Mouse (Mus musculus) limb, embryonic 14.5 days (tissue): Measurements from ENCODE around the gene Ascc1. TPM values are rescaled to one million over a fixed set of nuclear protein-coding genes. Genes with fewer than 3 reads are reported as not detected.
A peak's percentile ranks its signal among the peaks of the same experiment; 100 is the strongest.

Experiments
- ATAC-seq: fragments of 200-750 bp; cut with Nextera tagmentation; 2 replicates; pipeline ENCODE4 v1.8.0; 2017; ENCODE audit warnings: low read depth, moderate number of reproducible peaks, moderate TSS enrichment; ENCODE audit not compliant: low FRiP score
- DNase-seq: peaks from one replicate; pipeline ENCODE4 v3.0.0-alpha.2; 2015; ENCODE audit warnings: low spot score
- H3K27ac ChIP-seq: fragments of 300-500 bp; sonication (generic); replicated peaks from 2 replicates; pipeline ENCODE4 v1.5.1; 2014; ENCODE audit warnings: low read depth, mild to moderate bottlenecking, low read length, moderate library complexity, mixed read lengths
- H3K27me3 ChIP-seq: fragments of 300-500 bp; sonication (generic); 2 replicates; pipeline ENCODE4 v1.6.1; 2014; ENCODE audit warnings: low read length, mixed read lengths; ENCODE audit not compliant: control insufficient read depth, insufficient read depth
- H3K36me3 ChIP-seq: fragments of 300-500 bp; sonication (generic); 2 replicates; pipeline ENCODE4 v1.6.1; 2014; ENCODE audit warnings: mild to moderate bottlenecking, low read length, moderate library complexity, mixed read lengths; ENCODE audit not compliant: control insufficient read depth, insufficient read depth
- H3K4me1 ChIP-seq: fragments of 300-500 bp; sonication (generic); 2 replicates; pipeline ENCODE4 v1.6.1; 2014; ENCODE audit warnings: antibody characterized with exemption, low read length, mixed read lengths; ENCODE audit not compliant: control insufficient read depth, insufficient read depth
- H3K4me2 ChIP-seq: fragments of 300-500 bp; sonication (generic); replicated peaks from 2 replicates; pipeline ENCODE4 v1.6.1; 2014; ENCODE audit warnings: low read depth, mild to moderate bottlenecking, low read length, moderate library complexity; ENCODE audit not compliant: severe bottlenecking
- H3K4me3 ChIP-seq: fragments of 300-500 bp; sonication (generic); replicated peaks from 2 replicates; pipeline ENCODE4 v1.5.1; 2014; ENCODE audit warnings: low read length
- H3K9ac ChIP-seq: fragments of 300-500 bp; sonication (generic); 2 replicates; pipeline ENCODE4 v1.6.1; 2014; ENCODE audit warnings: mild to moderate bottlenecking, low read depth, low read length, moderate library complexity; ENCODE audit not compliant: severe bottlenecking
- H3K9me3 ChIP-seq: fragments of 300-500 bp; sonication (generic); 2 replicates; pipeline ENCODE4 v1.6.1; 2016; ENCODE audit warnings: low read length; ENCODE audit not compliant: control insufficient read depth
- POLR2A ChIP-seq: fragments of 200-500 bp; IDR thresholded peaks from 2 replicates; pipeline ENCODE4 v1.8.0; 2012; ENCODE audit warnings: inconsistent platforms, mild to moderate bottlenecking, moderate library complexity, borderline replicate concordance; ENCODE audit not compliant: insufficient read depth, insufficient read length; ENCODE audit errors: extremely low read depth
- WGBS: fragments of 180-500 bp; shearing (Covaris S2); extraction: QIAGEN DNeasy Blood & Tissue Kit; methylation state at CpG from one replicate; pipeline ENCODE4 v1.1.7; 2014; 5-methylcytosine and 5-hydroxymethylcytosine counted together
- polyA plus RNA-seq, 2 experiments: library from polyadenylated mRNA; depleted of rRNA in 1 of 2; stranded (reverse) in 1 of 2; unstranded in 1 of 2; fragments of >200 nt; fragmentation: Nextera tagmentation in 1 of 2; extraction: Ambion mirVana in 1 of 2; gene quantifications; 2 replicates each; pipeline versions ENCODE4 v1.2.1 to v1.2.3; 2012 to 2014

The Ascc1 gene
- polyA plus RNA-seq, 2 experiments: 32.9 to 41.2 TPM

GRCm38 (mm10) chr10:59981792-59982191 lies 20.8 kb upstream of the Ascc1 start:
- 0 out of 2 replicates have a peak overlapping the region, but pooled peaks have one; percentile 2 for H3K27ac ChIP-seq
- no peak overlapping the region for H3K4me3 ChIP-seq
- H3K9ac ChIP-seq: no peak overlapping the region
- peaks cover 15% of the 10 kb centered on the region for H3K36me3 ChIP-seq
- 79% methylated on average over 9 of the region's 9 CpGs for WGBS
- no peaks in the 10 kb centered on the region for H3K27me3 ChIP-seq
- DNase-seq (no peak), ATAC-seq (no peak)
- H3K4me1 ChIP-seq: peaks cover 22% of the 10 kb centered on the region
- TF ChIP-seq POLR2A: no peak
- H3K9me3 ChIP-seq: no peaks in the 10 kb centered on the region
- H3K4me2 ChIP-seq: no peak overlapping the region

- no peak overlapping the region for H3K9ac ChIP-seq
- no peaks in the 10 kb centered on the region for H3K9me3 ChIP-seq
- no peak overlapping the region for H3K4me2 ChIP-seq
- no peak overlapping the region for H3K4me3 ChIP-seq
- H3K36me3 ChIP-seq: peaks cover 22% of the 10 kb centered on the region
- peaks cover 22% of the 10 kb centered on the region for H3K4me1 ChIP-seq
- 0 out of 2 replicates have a peak overlapping the region, but pooled peaks have one; percentile 2 for H3K27ac ChIP-seq
- 92% methylated on average over 12 of the region's 12 CpGs for WGBS
- H3K27me3 ChIP-seq: no peaks in the 10 kb centered on the region
- TF ChIP-seq POLR2A: no peak
- DNase-seq (no peak), ATAC-seq (no peak)
These were observed 20.2 kb upstream of the Ascc1 start for GRCm38 (mm10) chr10:59982379-59982873.

- Histone ChIP-seq H3K4me2 (no peak overlapping the region), H3K4me3 (no peak overlapping the region), H3K9ac (no peak overlapping the region), H3K27me3 (no peaks in the 10 kb centered on the region), H3K9me3 (no peaks in the 10 kb centered on the region), H3K4me1 (no peaks in the 10 kb centered on the region), H3K27ac (no peak overlapping the region), H3K36me3 (peaks cover 60% of the 10 kb centered on the region)
- DNase-seq (no peak), ATAC-seq (no peak)
- WGBS: 90% methylated on average over 4 of the region's 4 CpGs
- TF ChIP-seq POLR2A: no peak
These were observed 14.6 kb upstream of the Ascc1 start for GRCm38 (mm10) chr10:59988036-59988435.

- Histone ChIP-seq H3K9ac (no peak overlapping the region), H3K27me3 (no peaks in the 10 kb centered on the region), H3K4me3 (no peak overlapping the region), H3K27ac (no peak overlapping the region), H3K4me1 (no peaks in the 10 kb centered on the region), H3K9me3 (no peaks in the 10 kb centered on the region), H3K4me2 (no peak overlapping the region), H3K36me3 (peaks cover 75% of the 10 kb centered on the region)
- DNase-seq (no peak), ATAC-seq (no peak)
- no peak for TF ChIP-seq POLR2A
- WGBS: 97% methylated on average over 9 of the region's 9 CpGs
These were observed 12.2 kb upstream of the Ascc1 start for GRCm38 (mm10) chr10:59990393-59990792.

GRCm38 (mm10) chr10:59991262-59991880 lies 11.2 kb upstream of the Ascc1 start:
- Histone ChIP-seq H3K27me3 (no peaks in the 10 kb centered on the region), H3K4me2 (no peak overlapping the region), H3K4me3 (no peak overlapping the region), H3K36me3 (peaks cover 75% of the 10 kb centered on the region), H3K27ac (no peak overlapping the region), H3K9me3 (no peaks in the 10 kb centered on the region), H3K4me1 (no peaks in the 10 kb centered on the region), H3K9ac (no peak overlapping the region)
- DNase-seq: no peak
- ATAC-seq: no peak
- TF ChIP-seq POLR2A: no peak
- 47% methylated on average over 9 of the region's 9 CpGs for WGBS
